Mouse (Mus musculus): Measurements from ENCODE around the gene Cope.

DNA sequence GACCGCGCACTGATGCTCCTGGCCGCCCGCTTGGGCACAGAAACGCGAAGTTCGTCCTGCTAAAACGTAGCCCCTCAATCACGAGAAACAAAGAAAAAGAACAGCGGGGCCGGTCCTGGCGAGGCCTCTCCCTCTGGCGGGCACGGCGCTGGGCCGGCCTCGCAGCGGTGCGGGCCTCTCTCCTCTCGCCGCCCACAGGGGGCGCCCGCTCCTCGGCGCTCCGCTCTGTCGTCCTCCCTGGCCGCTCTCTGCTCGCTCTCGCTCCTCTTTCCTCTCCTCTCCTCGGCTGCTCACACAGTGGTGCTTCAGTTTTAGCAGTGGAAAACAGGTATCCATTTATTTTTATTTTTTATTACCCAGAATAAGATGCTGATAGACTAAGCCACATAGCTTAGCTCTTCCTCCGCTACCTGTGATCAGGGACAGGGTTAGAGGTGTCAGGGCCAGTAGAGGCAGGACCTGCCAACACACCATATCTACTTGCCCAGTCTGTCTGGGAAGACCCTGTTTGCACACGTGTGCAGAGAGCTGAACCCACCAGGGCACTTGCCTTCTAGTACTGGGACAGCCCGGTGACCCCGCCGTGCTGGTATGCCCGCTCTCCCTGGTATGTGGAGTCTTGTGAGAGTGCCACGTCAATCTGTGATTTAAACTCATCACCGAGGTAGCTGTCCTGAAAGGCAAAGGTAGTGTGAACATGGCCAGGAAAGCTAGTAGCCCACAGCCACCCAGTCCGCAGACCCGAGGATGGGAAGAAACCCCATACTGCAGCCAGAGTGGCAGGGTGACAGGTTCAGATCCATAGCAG lies 30.0 kb downstream of the Cope start:
- TF ChIP-seq POLR2A (IDR thresholded peaks at IDR 0.05; ENCODE audit: insufficient read length, low read depth) (no peak), USF1 (IDR thresholded peaks at IDR 0.05; ENCODE audit: low read depth) (no peak), TCF3 (IDR thresholded peaks at IDR 0.05; ENCODE audit: insufficient read length, low read depth) (no peak), MYOG (IDR thresholded peaks at IDR 0.05; ENCODE audit: control insufficient read depth in 1 of 3, insufficient read depth in 1 of 3, insufficient read length in 2 of 3, low read depth in 2 of 3) (no peak), POLR2AphosphoS2 (IDR thresholded peaks at IDR 0.05; ENCODE audit: insufficient read length, low read depth) (no peak), SRF (IDR thresholded peaks at IDR 0.05; ENCODE audit: control insufficient read depth, insufficient read length, low read depth) (no peak)
